Mouse (Mus musculus): ENCODE results near the gene Caml.
A peak's percentile ranks its signal among the peaks of the same experiment; 100 is the strongest.

DNA sequence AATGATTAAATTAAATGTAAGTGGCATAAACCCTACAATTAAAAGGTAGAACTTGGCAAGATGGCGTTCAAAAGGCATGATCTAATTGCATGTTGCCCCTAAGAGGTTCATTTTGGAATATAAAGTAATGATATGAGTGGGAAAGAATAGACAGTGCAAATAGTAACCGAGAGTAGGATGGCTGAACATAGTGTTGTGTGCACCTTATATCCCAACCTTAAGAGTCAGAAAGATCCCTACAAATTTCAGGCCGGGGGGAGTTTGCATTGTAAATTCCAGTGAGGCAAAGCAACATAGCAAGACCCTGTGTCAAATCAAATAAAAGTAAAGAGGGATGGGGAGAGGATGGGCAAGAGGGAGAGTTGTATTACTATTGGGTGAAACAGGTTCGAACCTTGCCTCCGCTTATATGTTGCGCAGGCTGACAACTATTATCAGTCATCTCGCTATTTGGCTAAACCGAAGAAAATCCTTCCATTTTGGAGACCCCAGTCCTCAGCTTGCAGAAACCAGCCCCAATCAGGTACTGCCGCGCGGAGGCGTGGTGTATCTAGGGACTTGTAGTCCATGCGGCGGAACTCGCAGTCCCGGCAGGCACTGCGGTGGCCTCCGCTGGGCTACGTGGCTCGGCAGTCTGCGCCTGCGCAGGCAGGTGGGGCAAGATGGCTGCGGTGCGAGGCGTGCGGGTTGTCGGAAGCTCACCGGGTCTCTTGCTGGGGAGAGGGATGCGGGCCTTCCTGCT, 30.1 kb upstream of the Caml start:
- TF ChIP-seq CTCF (IDR thresholded peaks at IDR 0.05; ENCODE audit: control insufficient read depth, insufficient read depth, insufficient replicate concordance, low read depth, low read length) = no peak
- peak; percentile 99 for TF ChIP-seq POLR2A (IDR thresholded peaks at IDR 0.05; ENCODE audit: control insufficient read depth, low read depth, low read length)
